Mouse (Mus musculus): ENCODE measurements around the gene Zfp709. TPM values are rescaled to one million over a fixed set of nuclear protein-coding genes. Genes with fewer than 3 reads are reported as not detected.

The Zfp709 gene
- polyA plus RNA-seq (2012; rRNA removed) = 0.46 and 0.58 TPM in 2 replicates

DNA sequence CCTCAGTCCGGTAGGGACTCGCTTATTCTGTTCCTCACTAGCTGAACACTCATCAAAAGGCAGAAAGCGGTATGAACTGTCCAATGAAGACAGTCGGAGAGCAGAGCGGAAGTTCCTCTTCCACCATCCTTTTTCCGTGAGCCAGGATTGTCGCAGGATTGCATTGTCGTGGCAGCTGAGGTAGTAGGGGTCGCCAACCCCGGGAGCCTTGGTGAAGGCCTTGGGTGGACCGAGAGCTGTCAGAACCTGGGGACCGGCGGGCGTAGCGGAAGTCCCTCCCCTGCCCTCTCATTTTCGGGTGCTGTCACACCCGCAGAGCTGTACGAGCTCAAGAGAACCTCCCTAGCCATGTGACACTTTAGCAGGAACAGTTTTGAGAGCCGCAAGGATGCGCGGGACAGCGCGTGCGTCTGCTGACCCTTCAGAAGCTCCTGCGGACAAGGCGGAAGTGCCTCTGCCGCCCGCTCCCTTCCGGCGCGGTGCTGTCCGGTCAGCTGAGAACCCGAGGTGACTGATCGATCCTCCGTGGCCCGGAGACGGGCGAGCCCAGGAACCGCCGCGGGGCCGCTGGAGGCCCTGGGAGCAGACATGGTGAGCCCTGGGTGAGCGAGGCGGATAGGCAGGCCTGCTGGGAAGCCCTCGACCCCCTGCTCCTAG is at the start of gene Zfp709:
Gene Zfp709 (plus strand): TSS at position 402 of the 657 bp plus-strand sequence.

DNA sequence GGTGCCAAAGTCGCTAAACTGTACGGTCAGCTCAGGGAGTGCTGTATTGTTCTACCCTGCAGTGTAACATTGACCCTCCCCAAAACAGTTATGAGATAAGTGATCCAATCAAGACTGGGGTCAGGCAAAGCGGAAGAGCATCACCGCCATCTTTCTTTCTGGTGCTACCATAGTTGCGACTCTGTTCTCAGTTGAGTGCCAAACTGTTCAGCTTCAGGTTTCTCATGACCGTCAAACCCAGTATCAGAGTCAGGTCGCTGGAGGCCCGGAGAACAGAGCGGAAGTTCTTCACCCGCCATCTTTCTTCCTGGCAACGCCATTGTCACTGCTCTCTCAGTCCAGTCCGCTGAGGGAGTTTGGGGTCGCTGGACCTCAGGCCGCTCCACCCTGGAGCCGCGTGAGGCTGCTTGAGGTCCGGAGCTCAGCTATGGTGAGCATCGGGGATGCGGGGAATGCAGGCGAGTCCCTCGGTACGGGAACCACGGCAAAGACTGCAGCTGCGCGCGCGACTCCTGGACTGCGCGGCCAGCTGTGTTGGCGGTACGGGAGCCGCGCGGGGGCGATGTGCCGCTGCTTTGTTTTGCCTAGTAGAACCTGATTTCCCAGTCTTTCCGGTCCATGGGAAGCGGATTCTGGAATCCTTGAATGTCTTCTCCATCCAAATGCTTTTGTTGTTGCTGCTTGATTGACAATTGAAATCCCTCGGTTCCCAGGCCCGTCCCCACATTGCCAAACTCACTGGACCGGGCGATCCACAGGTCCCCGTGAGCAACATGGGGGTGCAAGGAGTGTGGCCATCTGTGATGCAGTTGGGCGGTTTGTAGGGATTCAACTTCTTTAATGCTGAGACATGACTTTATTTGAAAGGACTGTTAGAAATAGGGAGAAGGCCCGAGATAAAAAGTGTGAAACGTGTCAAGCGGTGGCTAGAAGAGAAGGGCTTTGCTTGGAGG is 26.8 kb downstream of the Zfp709 start, which contains the start of the genes Zfp882 and Zfp617:
Gene Zfp882 (plus strand): TSS at position 300 of the 953 bp plus-strand sequence.
Gene Zfp617 (plus strand): TSS at position 327 of the 953 bp plus-strand sequence.

Other genes with a start within 250 kb of the Zfp709 start
- 0.29 and 0.43 TPM in 2 replicates for gene Unc13a, start 210.3 kb upstream of the Zfp709 start, polyA plus RNA-seq (2012; rRNA removed)
- 5.2 and 6.9 TPM in 2 replicates for gene Jak3, start 205.7 kb upstream of the Zfp709 start, polyA plus RNA-seq (2012; rRNA removed)
- 2.1 and 2.4 TPM in 2 replicates for gene Insl3, start 192.8 kb upstream of the Zfp709 start, polyA plus RNA-seq (2012; rRNA removed)
- gene B3gnt3, start 180.2 kb upstream of the Zfp709 start, polyA plus RNA-seq (2012; rRNA removed) = 2.1 and 2.2 TPM in 2 replicates
- gene Fcho1, start 156.3 kb upstream of the Zfp709 start, polyA plus RNA-seq (2012; rRNA removed) = 22.6 and 26.5 TPM in 2 replicates
- 0.52 and 0.56 TPM in 2 replicates for gene Zfp882, start 26.6 kb downstream of the Zfp709 start, polyA plus RNA-seq (2012; rRNA removed)
- gene Zfp617, start 26.6 kb downstream of the Zfp709 start, polyA plus RNA-seq (2012; rRNA removed) = 5.0 and 5.2 TPM in 2 replicates
- gene Zfp961, start 69.0 kb downstream of the Zfp709 start, polyA plus RNA-seq (2012; rRNA removed) = 6.4 and 7.1 TPM in 2 replicates
- 5.9 and 6.0 TPM in 2 replicates for gene Cyp4f18, start 127.6 kb downstream of the Zfp709 start, polyA plus RNA-seq (2012; rRNA removed)
- gene Olfr372, start 159.2 kb downstream of the Zfp709 start, polyA plus RNA-seq (2012; rRNA removed) = not detected in 2 replicates
- gene Olfr373, start 201.2 kb downstream of the Zfp709 start, polyA plus RNA-seq (2012; rRNA removed) = not detected in 2 replicates
- gene Olfr374, start 225.0 kb downstream of the Zfp709 start, polyA plus RNA-seq (2012; rRNA removed) = 0.01 TPM in 1 of 2 replicates, not detected in the other